Comparison of ENCODE assay signal across 7 mouse cellular contexts in the genomic region with DNA sequence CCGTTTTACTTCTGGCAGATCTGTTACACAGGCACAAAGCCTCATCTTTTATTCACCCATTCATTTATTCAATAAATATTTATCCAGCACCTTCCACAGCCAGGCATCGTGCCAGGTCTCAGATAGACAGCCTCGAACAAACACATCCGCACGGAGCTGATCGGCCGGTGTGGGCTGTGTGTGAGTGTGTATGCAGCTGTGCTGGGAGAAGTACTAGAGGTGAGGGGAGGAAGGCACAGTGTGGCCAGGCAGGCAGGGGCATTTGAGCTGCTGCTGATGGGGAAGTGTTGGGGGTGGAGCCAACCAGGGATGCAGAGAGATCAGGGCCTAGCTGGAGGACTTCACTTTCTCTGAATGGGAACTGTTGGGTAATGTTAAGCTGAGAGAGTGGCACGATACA. TPM values are rescaled to one million over a fixed set of nuclear protein-coding genes. Genes with fewer than 3 reads are reported as not detected.
A peak's percentile ranks its signal among the peaks of the same experiment; 100 is the strongest.
DNase-seq lines count a peak whose midpoint lies in the region; ATAC-seq and TF ChIP-seq lines count a peak whose summit lies in the region.

No protein-coding gene starts in this region.

- H3K9ac ChIP-seq in liver, embryonic 12.5 days = no peak overlapping the region
- H3K9ac ChIP-seq in hindbrain, embryonic 11.5 days (ENCODE audit: low read depth, low read length) = no peak overlapping the region
- no peak overlapping the region for H3K9ac ChIP-seq in midbrain, postnatal 0 days (replicated peaks; ENCODE audit: low read length, poor library complexity, severe bottlenecking)

- no peaks in the 10 kb centered on the region for H3K9me3 ChIP-seq in liver, embryonic 12.5 days (replicated peaks)
- H3K9me3 ChIP-seq in hindbrain, embryonic 11.5 days (ENCODE audit: control insufficient read depth, low read length) = no peaks in the 10 kb centered on the region
- no peaks in the 10 kb centered on the region for H3K9me3 ChIP-seq in midbrain, postnatal 0 days (ENCODE audit: low read length)

- no peak for TF ChIP-seq CTCF in midbrain, postnatal 0 days (IDR thresholded peaks at IDR 0.05)

- H3K4me2 ChIP-seq in liver, embryonic 12.5 days = no peak overlapping the region
- H3K4me2 ChIP-seq in hindbrain, embryonic 11.5 days (replicated peaks; ENCODE audit: low read depth, low read length) = no peak overlapping the region
- no peak overlapping the region for H3K4me2 ChIP-seq in midbrain, postnatal 0 days (ENCODE audit: low read depth, low read length, poor library complexity, severe bottlenecking)

- peak; percentile 15 for DNase-seq in liver
- peak; percentile 27 for DNase-seq in hindbrain, embryonic 11.5 days (ENCODE audit: low spot score)
- DNase-seq in lung, adult 18-20 months = peak; percentile 38 to 60
- DNase-seq in midbrain, postnatal 0 days (ENCODE audit: low spot score) = no peak
- no peak for DNase-seq in spleen, adult 18-20 months
- DNase-seq in thymus, postnatal 10 days (ENCODE audit: low spot score in 2 of 2) = no peak

- no peaks in the 10 kb centered on the region for H3K27me3 ChIP-seq in liver, embryonic 12.5 days (replicated peaks)
- H3K27me3 ChIP-seq in hindbrain, embryonic 11.5 days (ENCODE audit: control insufficient read depth, insufficient read depth, low read length) = no peaks in the 10 kb centered on the region
- H3K27me3 ChIP-seq in midbrain, postnatal 0 days (ENCODE audit: insufficient read depth, low read length) = no peaks in the 10 kb centered on the region

- no peak overlapping the region for H3K4me3 ChIP-seq in liver, embryonic 12.5 days
- no peak overlapping the region for H3K4me3 ChIP-seq in hindbrain, embryonic 11.5 days (ENCODE audit: low read depth, low read length)
- H3K4me3 ChIP-seq in midbrain, postnatal 0 days (ENCODE audit: low read depth, low read length) = no peak overlapping the region

- no peak for ATAC-seq in liver, embryonic 12.5 days
- ATAC-seq in hindbrain, embryonic 11.5 days (ENCODE audit: low FRiP score) = peak; percentile 65; the same call in 1 of the 2 replicates
- peak; percentile 67; the same call in 1 of the 2 replicates for ATAC-seq in midbrain, postnatal 0 days (ENCODE audit: low FRiP score)

- H3K4me1 ChIP-seq in liver, embryonic 12.5 days = no peaks in the 10 kb centered on the region
- H3K4me1 ChIP-seq in hindbrain, embryonic 11.5 days (replicated peaks; ENCODE audit: control insufficient read depth, insufficient read depth, low read length) = peaks cover 7% of the 10 kb centered on the region
- H3K4me1 ChIP-seq in midbrain, postnatal 0 days (ENCODE audit: insufficient read depth, low read length) = peaks cover 7% of the 10 kb centered on the region; the same call in 1 of the 2 replicates

- 67% methylated on average over 8 of the region's 8 CpGs for WGBS in liver, embryonic 12.5 days (ENCODE audit: insufficient replicate concordance)
- 35% methylated on average over 8 of the region's 8 CpGs for WGBS in hindbrain, embryonic 11.5 days
- WGBS in midbrain, postnatal 0 days = 24% methylated on average over 8 of the region's 8 CpGs

- H3K27ac ChIP-seq in liver, embryonic 12.5 days = no peak overlapping the region
- no peak overlapping the region for H3K27ac ChIP-seq in hindbrain, embryonic 11.5 days (ENCODE audit: low read depth, low read length)
- H3K27ac ChIP-seq in midbrain, postnatal 0 days (ENCODE audit: low read depth, low read length) = no peak overlapping the region

- no peaks in the 10 kb centered on the region for H3K36me3 ChIP-seq in liver, embryonic 12.5 days
- no peaks in the 10 kb centered on the region for H3K36me3 ChIP-seq in hindbrain, embryonic 11.5 days (ENCODE audit: control insufficient read depth, insufficient read depth, low read length)
- H3K36me3 ChIP-seq in midbrain, postnatal 0 days (ENCODE audit: insufficient read depth, low read length) = no peaks in the 10 kb centered on the region

RNA-seq across cellular contexts. Expression of gene Peli2, which starts 51.4 kb away (rescaled TPM):
- 1.7 and 1.8 TPM in 2 replicates for polyA plus RNA-seq in liver, embryonic 12.5 days (2016; fragmentation: Nextera tagmentation; extraction: Ambion mirVana)
- polyA plus RNA-seq in hindbrain, embryonic 11.5 days (2014; fragmentation: Nextera tagmentation; extraction: Ambion mirVana) = 17.3 and 17.6 TPM in 2 replicates
- 11.5 and 22.3 TPM in 2 replicates for total RNA-seq in midbrain, postnatal 0 days (2014; rRNA removed)
- 5.6 and 6.5 TPM in 2 replicates for polyA plus RNA-seq in midbrain, postnatal 0 days (2015; fragmentation: Nextera tagmentation; extraction: Ambion mirVana)

Comparison
In these comparisons a context has a peak if more than half of its experiments do, and no peak if none do; other contexts are left out.
1. DNase-seq: peak in liver (single experiment), hindbrain, embryonic 11.5 days (single experiment) and lung, adult 18-20 months (2 of 2); none in midbrain, postnatal 0 days (single experiment), spleen, adult 18-20 months (0 of 2) and thymus, postnatal 10 days (0 of 2).